Mouse (Mus musculus) olfactory bulb, adult 2 months (tissue): Measurements from ENCODE around the gene Tnmd.

Experiments used
- CTCF ChIP-seq: fragments of 200-500 bp; IDR thresholded peaks from 2 replicates; pipeline ENCODE4 v1.5.1; 2012; ENCODE audit warnings: low read depth, mild to moderate bottlenecking, low read length, moderate library complexity; ENCODE audit not compliant: insufficient read depth
- POLR2A ChIP-seq: fragments of 200-500 bp; IDR thresholded peaks from 2 replicates; pipeline ENCODE4 v1.6.1; 2012; ENCODE audit warnings: mild to moderate bottlenecking, low read depth, low read length, moderate library complexity; ENCODE audit not compliant: insufficient read depth

DNA sequence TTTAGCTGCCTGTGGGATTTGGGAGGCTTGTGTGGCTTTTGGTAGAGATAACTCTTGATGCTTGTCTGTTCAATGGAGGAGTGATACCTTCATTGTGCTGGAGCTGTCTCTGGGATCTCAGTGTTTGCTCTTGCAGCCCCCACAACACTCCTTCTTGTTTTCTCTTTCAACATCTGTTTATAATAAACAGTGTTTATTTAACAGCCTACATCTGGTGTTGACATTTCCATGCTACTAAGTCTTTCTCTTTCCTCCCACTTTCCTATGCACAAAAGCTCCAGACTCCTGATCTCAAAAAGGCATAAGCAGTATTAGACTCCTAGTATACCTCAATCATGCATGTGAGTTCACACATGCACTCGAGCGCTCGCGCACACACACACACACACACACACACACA, 2.9 kb downstream of the Tnmd start:
- TF ChIP-seq CTCF (no peak), POLR2A (no peak)
